Mouse (Mus musculus) olfactory bulb, adult 2 months (tissue): Measurements from ENCODE around the gene Rangap1.

Source experiments
- CTCF ChIP-seq: fragments of 200-500 bp; IDR thresholded peaks from 2 replicates; pipeline ENCODE4 v1.5.1; 2012; ENCODE audit warnings: low read depth, mild to moderate bottlenecking, low read length, moderate library complexity; ENCODE audit not compliant: insufficient read depth
- POLR2A ChIP-seq: fragments of 200-500 bp; IDR thresholded peaks from 2 replicates; pipeline ENCODE4 v1.6.1; 2012; ENCODE audit warnings: mild to moderate bottlenecking, low read depth, low read length, moderate library complexity; ENCODE audit not compliant: insufficient read depth

- TF ChIP-seq POLR2A (no peak), CTCF (no peak)
These were observed 31.5 kb upstream of the Rangap1 start for GRCm38 (mm10) chr15:81776631-81777422.
